Mouse (Mus musculus): ENCODE measurements around the gene Ahctf1.

Ahctf1 gene

GRCm38 (mm10) chr1:179804140-179804881, 831 bp upstream of the Ahctf1 start:
- no peak for DNase-seq (ENCODE audit: low read depth, low spot score)

GRCm38 (mm10) chr1:179802610-179803512, 619 bp downstream of the Ahctf1 start, which contains the start of gene Gm10518:
Gm10518 (plus strand) TSS chr1:179803376.
- DNase-seq (ENCODE audit: low read depth, low spot score), result peak; percentile 67

- no peak for DNase-seq (ENCODE audit: low read depth, low spot score)
Observed at GRCm38 (mm10) chr1:179798794-179799193, 4.7 kb downstream of the Ahctf1 start.

- DNase-seq (ENCODE audit: low read depth, low spot score), result no peak
Observed at GRCm38 (mm10) chr1:179787281-179787680, 16.2 kb downstream of the Ahctf1 start.

- no peak for DNase-seq (ENCODE audit: low read depth, low spot score)
Observed at GRCm38 (mm10) chr1:179785502-179785901, 18.0 kb downstream of the Ahctf1 start.

GRCm38 (mm10) chr1:179784098-179784497, 19.4 kb downstream of the Ahctf1 start:
- DNase-seq (ENCODE audit: low read depth, low spot score), result no peak

GRCm38 (mm10) chr1:179776831-179777230, 26.6 kb downstream of the Ahctf1 start:
- no peak for DNase-seq (ENCODE audit: low read depth, low spot score)

- no peak for DNase-seq (ENCODE audit: low read depth, low spot score)
Observed at GRCm38 (mm10) chr1:179760553-179760952, 42.9 kb downstream of the Ahctf1 start.

- DNase-seq (ENCODE audit: low read depth, low spot score), result no peak
Observed at GRCm38 (mm10) chr1:179760086-179760485, 43.4 kb downstream of the Ahctf1 start.

- DNase-seq (ENCODE audit: low read depth, low spot score), result no peak
Observed at GRCm38 (mm10) chr1:179756477-179756876, 47.0 kb downstream of the Ahctf1 start.

- DNase-seq (ENCODE audit: low read depth, low spot score), result peak; percentile 72
Observed at GRCm38 (mm10) chr1:179753006-179753405, 50.5 kb downstream of the Ahctf1 start.

- DNase-seq (ENCODE audit: low read depth, low spot score), result no peak
Observed at GRCm38 (mm10) chr1:179752276-179752675, 51.2 kb downstream of the Ahctf1 start.

- no peak for DNase-seq (ENCODE audit: low read depth, low spot score)
Observed at GRCm38 (mm10) chr1:179745171-179745570, 58.3 kb downstream of the Ahctf1 start, which contains the start of gene Kif28. Kif28 (minus strand) TSS chr1:179745271.

- DNase-seq (ENCODE audit: low read depth, low spot score), result no peak
Observed at GRCm38 (mm10) chr1:179743593-179744193, 59.8 kb downstream of the Ahctf1 start.

GRCm38 (mm10) chr1:179736483-179736882, 67.0 kb downstream of the Ahctf1 start:
- no peak for DNase-seq (ENCODE audit: low read depth, low spot score)

- peak; percentile 24 for DNase-seq (ENCODE audit: low read depth, low spot score)
Observed at GRCm38 (mm10) chr1:179734500-179735474, 68.7 kb downstream of the Ahctf1 start.

GRCm38 (mm10) chr1:179731391-179731790, 72.1 kb downstream of the Ahctf1 start:
- DNase-seq (ENCODE audit: low read depth, low spot score), result no peak

GRCm38 (mm10) chr1:179728661-179729060, 74.8 kb downstream of the Ahctf1 start:
- no peak for DNase-seq (ENCODE audit: low read depth, low spot score)

GRCm38 (mm10) chr1:179722811-179723469, 80.5 kb downstream of the Ahctf1 start:
- DNase-seq (ENCODE audit: low read depth, low spot score), result no peak

- DNase-seq (ENCODE audit: low read depth, low spot score), result peak; percentile 32
Observed at GRCm38 (mm10) chr1:179715786-179716185, 87.7 kb downstream of the Ahctf1 start.
